Mouse (Mus musculus): Measurements from ENCODE around the gene Ccdc149. TPM values are rescaled to one million over a fixed set of nuclear protein-coding genes. Genes with fewer than 3 reads are reported as not detected.

The Ccdc149 gene
- polyA plus RNA-seq, 1 experiment from 2014 or later = 3.4 TPM

- 82% methylated on average over 5 of the region's 5 CpGs for WGBS
- Histone ChIP-seq H3K36me3 (ENCODE audit: control insufficient read depth, insufficient read depth, low read length) (no peaks in the 10 kb centered on the region), H3K9me3 (ENCODE audit: control insufficient read depth, low read depth, low read length) (no peaks in the 10 kb centered on the region), H3K27ac (ENCODE audit: low read length) (no peak overlapping the region), H3K4me2 (replicated peaks; ENCODE audit: low read depth, low read length) (no peak overlapping the region), H3K4me3 (ENCODE audit: low read depth, low read length) (no peak overlapping the region), H3K9ac (replicated peaks; ENCODE audit: low read depth, low read length) (no peak overlapping the region), H3K4me1 (ENCODE audit: control insufficient read depth, insufficient read depth, low read length) (no peaks in the 10 kb centered on the region), H3K27me3 (ENCODE audit: control insufficient read depth, insufficient read depth, low read length) (no peaks in the 10 kb centered on the region)
- no peak for ATAC-seq (ENCODE audit: insufficient number of reproducible peaks, insufficient read depth, low FRiP score, low read depth)
Observed at GRCm38 (mm10) chr5:52352730-52353129, 118.6 kb downstream of the Ccdc149 start.

- Histone ChIP-seq H3K9me3 (ENCODE audit: control insufficient read depth, low read depth, low read length) (no peaks in the 10 kb centered on the region), H3K9ac (replicated peaks; ENCODE audit: low read depth, low read length) (no peak overlapping the region), H3K27me3 (ENCODE audit: control insufficient read depth, insufficient read depth, low read length) (no peaks in the 10 kb centered on the region), H3K4me3 (ENCODE audit: low read depth, low read length) (no peak overlapping the region), H3K4me1 (ENCODE audit: control insufficient read depth, insufficient read depth, low read length) (no peaks in the 10 kb centered on the region), H3K27ac (ENCODE audit: low read length) (no peak overlapping the region), H3K4me2 (replicated peaks; ENCODE audit: low read depth, low read length) (no peak overlapping the region), H3K36me3 (ENCODE audit: control insufficient read depth, insufficient read depth, low read length) (no peaks in the 10 kb centered on the region)
- 91% methylated on average over 2 of the region's 2 CpGs for WGBS
- ATAC-seq (ENCODE audit: insufficient number of reproducible peaks, insufficient read depth, low FRiP score, low read depth) = no peak
Observed at GRCm38 (mm10) chr5:52351561-52351960, 119.8 kb downstream of the Ccdc149 start.

GRCm38 (mm10) chr5:52350451-52350850 lies 120.9 kb downstream of the Ccdc149 start:
- H3K27ac ChIP-seq (ENCODE audit: low read length) = no peak overlapping the region
- no peak overlapping the region for H3K4me2 ChIP-seq (replicated peaks; ENCODE audit: low read depth, low read length)
- no peak for ATAC-seq (ENCODE audit: insufficient number of reproducible peaks, insufficient read depth, low FRiP score, low read depth)
- no peaks in the 10 kb centered on the region for H3K27me3 ChIP-seq (ENCODE audit: control insufficient read depth, insufficient read depth, low read length)
- H3K4me1 ChIP-seq (ENCODE audit: control insufficient read depth, insufficient read depth, low read length) = no peaks in the 10 kb centered on the region
- no peak overlapping the region for H3K9ac ChIP-seq (replicated peaks; ENCODE audit: low read depth, low read length)
- no peak overlapping the region for H3K4me3 ChIP-seq (ENCODE audit: low read depth, low read length)
- no peaks in the 10 kb centered on the region for H3K36me3 ChIP-seq (ENCODE audit: control insufficient read depth, insufficient read depth, low read length)
- H3K9me3 ChIP-seq (ENCODE audit: control insufficient read depth, low read depth, low read length) = no peaks in the 10 kb centered on the region
- 82% methylated on average over 2 of the region's 2 CpGs for WGBS

GRCm38 (mm10) chr5:52346890-52347289 lies 124.4 kb downstream of the Ccdc149 start:
- Histone ChIP-seq H3K4me2 (replicated peaks; ENCODE audit: low read depth, low read length) (no peak overlapping the region), H3K4me3 (ENCODE audit: low read depth, low read length) (no peak overlapping the region), H3K4me1 (ENCODE audit: control insufficient read depth, insufficient read depth, low read length) (no peaks in the 10 kb centered on the region), H3K9ac (replicated peaks; ENCODE audit: low read depth, low read length) (no peak overlapping the region), H3K36me3 (ENCODE audit: control insufficient read depth, insufficient read depth, low read length) (no peaks in the 10 kb centered on the region), H3K27me3 (ENCODE audit: control insufficient read depth, insufficient read depth, low read length) (no peaks in the 10 kb centered on the region), H3K9me3 (ENCODE audit: control insufficient read depth, low read depth, low read length) (no peaks in the 10 kb centered on the region), H3K27ac (ENCODE audit: low read length) (no peak overlapping the region)
- WGBS = 62% methylated on average over 2 of the region's 2 CpGs
- ATAC-seq (ENCODE audit: insufficient number of reproducible peaks, insufficient read depth, low FRiP score, low read depth) = no peak

GRCm38 (mm10) chr5:52339134-52339533 lies 132.2 kb downstream of the Ccdc149 start:
- no peak overlapping the region for H3K4me2 ChIP-seq (replicated peaks; ENCODE audit: low read depth, low read length)
- no peaks in the 10 kb centered on the region for H3K9me3 ChIP-seq (ENCODE audit: control insufficient read depth, low read depth, low read length)
- H3K4me1 ChIP-seq (ENCODE audit: control insufficient read depth, insufficient read depth, low read length) = no peaks in the 10 kb centered on the region
- H3K27me3 ChIP-seq (ENCODE audit: control insufficient read depth, insufficient read depth, low read length) = no peaks in the 10 kb centered on the region
- H3K27ac ChIP-seq (ENCODE audit: low read length) = no peak overlapping the region
- H3K36me3 ChIP-seq (ENCODE audit: control insufficient read depth, insufficient read depth, low read length) = no peaks in the 10 kb centered on the region
- 75% methylated on average over 2 of the region's 2 CpGs for WGBS
- no peak overlapping the region for H3K9ac ChIP-seq (replicated peaks; ENCODE audit: low read depth, low read length)
- H3K4me3 ChIP-seq (ENCODE audit: low read depth, low read length) = no peak overlapping the region
- ATAC-seq (ENCODE audit: insufficient number of reproducible peaks, insufficient read depth, low FRiP score, low read depth) = no peak

- 77% methylated on average over 3 of the region's 3 CpGs for WGBS
- no peak overlapping the region for H3K27ac ChIP-seq (ENCODE audit: low read length)
- no peaks in the 10 kb centered on the region for H3K36me3 ChIP-seq (ENCODE audit: control insufficient read depth, insufficient read depth, low read length)
- H3K9me3 ChIP-seq (ENCODE audit: control insufficient read depth, low read depth, low read length) = no peaks in the 10 kb centered on the region
- H3K9ac ChIP-seq (replicated peaks; ENCODE audit: low read depth, low read length) = no peak overlapping the region
- no peak overlapping the region for H3K4me3 ChIP-seq (ENCODE audit: low read depth, low read length)
- H3K27me3 ChIP-seq (ENCODE audit: control insufficient read depth, insufficient read depth, low read length) = no peaks in the 10 kb centered on the region
- no peak overlapping the region for H3K4me2 ChIP-seq (replicated peaks; ENCODE audit: low read depth, low read length)
- H3K4me1 ChIP-seq (ENCODE audit: control insufficient read depth, insufficient read depth, low read length) = no peaks in the 10 kb centered on the region
- no peak for ATAC-seq (ENCODE audit: insufficient number of reproducible peaks, insufficient read depth, low FRiP score, low read depth)
Observed at GRCm38 (mm10) chr5:52335590-52335989, 135.7 kb downstream of the Ccdc149 start.

- Histone ChIP-seq H3K27ac (ENCODE audit: low read length) (no peak overlapping the region), H3K4me1 (ENCODE audit: control insufficient read depth, insufficient read depth, low read length) (no peaks in the 10 kb centered on the region), H3K9me3 (ENCODE audit: control insufficient read depth, low read depth, low read length) (no peaks in the 10 kb centered on the region), H3K4me3 (ENCODE audit: low read depth, low read length) (no peak overlapping the region), H3K9ac (replicated peaks; ENCODE audit: low read depth, low read length) (no peak overlapping the region), H3K36me3 (ENCODE audit: control insufficient read depth, insufficient read depth, low read length) (no peaks in the 10 kb centered on the region), H3K4me2 (replicated peaks; ENCODE audit: low read depth, low read length) (no peak overlapping the region), H3K27me3 (ENCODE audit: control insufficient read depth, insufficient read depth, low read length) (no peaks in the 10 kb centered on the region)
- 27% methylated on average over 8 of the region's 8 CpGs for WGBS
- no peak for ATAC-seq (ENCODE audit: insufficient number of reproducible peaks, insufficient read depth, low FRiP score, low read depth)
Observed at GRCm38 (mm10) chr5:52332120-52332519, 139.2 kb downstream of the Ccdc149 start.

Other genes starting within 250 kb of the Ccdc149 start
- gene Sod3, start 107.7 kb downstream of the Ccdc149 start, polyA plus RNA-seq (2014; fragmentation: Nextera tagmentation; extraction: Ambion mirVana) = 0.46 and 0.77 TPM in 2 replicates
- 17.2 and 17.5 TPM in 2 replicates for gene Lgi2, start 94.9 kb upstream of the Ccdc149 start, polyA plus RNA-seq (2014; fragmentation: Nextera tagmentation; extraction: Ambion mirVana)
- 9.2 and 10.0 TPM in 2 replicates for gene Sepsecs, start 198.2 kb upstream of the Ccdc149 start, polyA plus RNA-seq (2014; fragmentation: Nextera tagmentation; extraction: Ambion mirVana)

All from stomach, embryonic 14.5 days (tissue).